ENCODE assay signal across 21 mouse cellular contexts in the genomic region with DNA sequence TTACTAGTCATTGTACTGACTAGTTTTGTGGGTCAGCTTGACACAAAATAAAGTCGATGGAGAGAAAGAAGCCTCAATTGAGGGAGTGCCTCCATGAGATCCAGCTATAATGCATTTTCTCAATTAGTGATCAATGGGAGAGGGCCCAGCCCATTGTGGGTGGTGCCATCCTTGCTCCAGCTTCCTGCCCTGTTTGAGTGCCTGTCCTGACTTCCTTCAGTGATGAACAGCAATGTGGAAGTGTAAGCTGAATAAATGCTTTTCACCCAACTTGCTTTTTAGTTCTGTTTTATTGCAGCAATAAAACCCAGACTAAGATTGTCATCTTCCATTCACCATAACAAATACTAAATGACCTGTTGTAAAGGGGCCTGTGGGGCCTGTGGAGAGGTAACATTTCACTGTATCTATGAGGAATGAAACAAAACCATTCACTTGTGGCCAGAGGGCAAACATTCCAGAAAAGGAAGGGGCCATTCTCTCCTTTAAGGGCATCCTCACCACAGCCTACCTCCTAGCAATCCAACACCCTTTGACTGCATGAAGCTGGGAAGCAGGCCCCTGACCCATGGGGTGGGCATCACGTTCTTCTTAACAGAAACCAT. TPM values are rescaled to one million over a fixed set of nuclear protein-coding genes. Genes with fewer than 3 reads are reported as not detected.
DNase-seq lines count a peak whose midpoint lies in the region; ATAC-seq and TF ChIP-seq lines count a peak whose summit lies in the region.
"Had no signal": no experiment of that assay in that cellular context is flagged by ENCODE, and none has a peak within 500 bp of the region (broad histone marks: within the 10 kb centered on the region; RNA-seq: fewer than 3 reads in every experiment).

No protein-coding gene starts in this region.

- DNase-seq in hindbrain, embryonic 11.5 days (ENCODE audit: low spot score): no peak
- DNase-seq in thymus, adult 2 months: no peak
- DNase-seq in thymus, adult 18-20 months: no peak
- no peak for DNase-seq in liver, embryonic 11.5 days (ENCODE audit: low spot score)
- DNase-seq in ovary, postnatal 10 days (ENCODE audit: low spot score): no peak
- DNase-seq: cerebellum, postnatal 25 days; kidney, adult 9 months; kidney, postnatal 14 days; liver, embryonic 13.5 days; lung, embryonic 14.5 days had no signal

- no peaks in the 10 kb centered on the region for H3K36me3 ChIP-seq in hindbrain, embryonic 15.5 days
- H3K36me3 ChIP-seq in hindbrain, embryonic 11.5 days (ENCODE audit: control insufficient read depth, insufficient read depth, low read length): no peaks in the 10 kb centered on the region
- H3K36me3 ChIP-seq in thymus, adult 2 months (ENCODE audit: control insufficient read depth, insufficient read depth, low read length): no peaks in the 10 kb centered on the region
- no peaks in the 10 kb centered on the region; the same call in 1 of the 2 replicates for H3K36me3 ChIP-seq in intestine, embryonic 16.5 days (ENCODE audit: control insufficient read depth, insufficient read depth, low read length)
- H3K36me3 ChIP-seq in liver, embryonic 11.5 days (ENCODE audit: control insufficient read depth, insufficient read depth, low read length): no peaks in the 10 kb centered on the region
- H3K36me3 ChIP-seq: liver, embryonic 13.5 days; midbrain, embryonic 15.5 days; stomach, embryonic 15.5 days had no signal

- H3K4me3 ChIP-seq in hindbrain, embryonic 15.5 days: no peak overlapping the region
- H3K4me3 ChIP-seq in hindbrain, embryonic 11.5 days (ENCODE audit: low read depth, low read length): no peak overlapping the region
- no peak overlapping the region for H3K4me3 ChIP-seq in thymus, adult 2 months (ENCODE audit: control insufficient read depth, insufficient read depth, low read length)
- H3K4me3 ChIP-seq in intestine, embryonic 16.5 days (ENCODE audit: low read length): no peak overlapping the region
- no peak overlapping the region for H3K4me3 ChIP-seq in liver, embryonic 11.5 days (ENCODE audit: low read depth, low read length)
- H3K4me3 ChIP-seq: embryonic facial prominence, embryonic 13.5 days; erythroblast, embryonic 14.5 days; forebrain, embryonic 13.5 days; heart, embryonic 10.5 days; limb, embryonic 12.5 days; liver, embryonic 13.5 days; megakaryocyte, embryonic 14.5 days; midbrain, embryonic 15.5 days; stomach, embryonic 15.5 days had no signal

- no peak overlapping the region for H3K9ac ChIP-seq in hindbrain, embryonic 15.5 days
- no peak overlapping the region for H3K9ac ChIP-seq in hindbrain, embryonic 11.5 days (ENCODE audit: low read depth, low read length)
- H3K9ac ChIP-seq in intestine, embryonic 16.5 days (ENCODE audit: low read depth, low read length): no peak overlapping the region
- H3K9ac ChIP-seq in liver, embryonic 11.5 days (ENCODE audit: low read depth, low read length): no peak overlapping the region
- H3K9ac ChIP-seq: embryonic facial prominence, embryonic 13.5 days; forebrain, embryonic 13.5 days; limb, embryonic 12.5 days; liver, embryonic 13.5 days; lung, embryonic 14.5 days; midbrain, embryonic 15.5 days; stomach, embryonic 15.5 days had no signal

- H3K4me1 ChIP-seq in hindbrain, embryonic 15.5 days (replicated peaks): peaks cover 34% of the 10 kb centered on the region
- H3K4me1 ChIP-seq in hindbrain, embryonic 11.5 days (replicated peaks; ENCODE audit: control insufficient read depth, insufficient read depth, low read length): no peaks in the 10 kb centered on the region
- peaks cover 39% of the 10 kb centered on the region for H3K4me1 ChIP-seq in thymus, adult 2 months (replicated peaks; ENCODE audit: control insufficient read depth, insufficient read depth, low read length)
- H3K4me1 ChIP-seq in intestine, embryonic 16.5 days (ENCODE audit: control insufficient read depth, insufficient read depth, low read length): peaks cover 6% of the 10 kb centered on the region
- no peaks in the 10 kb centered on the region for H3K4me1 ChIP-seq in liver, embryonic 11.5 days (replicated peaks; ENCODE audit: control insufficient read depth, insufficient read depth, low read length)
- H3K4me1 ChIP-seq: liver, embryonic 13.5 days; megakaryocyte, embryonic 14.5 days had no signal

- WGBS in hindbrain, embryonic 15.5 days: 53% methylated on average over 2 of the region's 2 CpGs
- WGBS in hindbrain, embryonic 11.5 days: 64% methylated on average over 2 of the region's 2 CpGs
- WGBS in thymus, adult 2 months: 98% methylated on average over 2 of the region's 2 CpGs
- 52% methylated on average over 2 of the region's 2 CpGs for WGBS in intestine, embryonic 16.5 days
- WGBS in liver, embryonic 11.5 days: 69% methylated on average over 2 of the region's 2 CpGs

- H3K4me2 ChIP-seq in hindbrain, embryonic 15.5 days: no peak overlapping the region
- H3K4me2 ChIP-seq in hindbrain, embryonic 11.5 days (replicated peaks; ENCODE audit: low read depth, low read length): no peak overlapping the region
- H3K4me2 ChIP-seq in intestine, embryonic 16.5 days (ENCODE audit: low read depth, low read length): no peak overlapping the region
- H3K4me2 ChIP-seq in liver, embryonic 11.5 days: no peak overlapping the region
- H3K4me2 ChIP-seq: embryonic facial prominence, embryonic 13.5 days; forebrain, embryonic 13.5 days; limb, embryonic 12.5 days; liver, embryonic 13.5 days; lung, embryonic 14.5 days; midbrain, embryonic 15.5 days; stomach, embryonic 15.5 days had no signal

- peak; percentile 20; the same call in 1 of the 2 replicates for ATAC-seq in hindbrain, embryonic 15.5 days (ENCODE audit: low FRiP score, low read depth)
- ATAC-seq in hindbrain, embryonic 11.5 days (ENCODE audit: low FRiP score): no peak
- ATAC-seq in intestine, embryonic 16.5 days: peak; percentile 94
- ATAC-seq in liver, embryonic 11.5 days (replicated peaks; ENCODE audit: low FRiP score): no peak
- ATAC-seq: activated CD4-positive, CD25-positive, alpha-beta regulatory T cell, adult 4 months; forebrain, embryonic 13.5 days had no signal

- H3K27me3 ChIP-seq in hindbrain, embryonic 15.5 days: no peaks in the 10 kb centered on the region
- no peaks in the 10 kb centered on the region for H3K27me3 ChIP-seq in hindbrain, embryonic 11.5 days (ENCODE audit: control insufficient read depth, insufficient read depth, low read length)
- no peaks in the 10 kb centered on the region for H3K27me3 ChIP-seq in thymus, adult 2 months (ENCODE audit: control insufficient read depth, insufficient read depth, low read length)
- H3K27me3 ChIP-seq in intestine, embryonic 16.5 days (replicated peaks; ENCODE audit: control insufficient read depth, insufficient read depth, low read length): no peaks in the 10 kb centered on the region
- H3K27me3 ChIP-seq in liver, embryonic 11.5 days (replicated peaks; ENCODE audit: control insufficient read depth, insufficient read depth, low read length): no peaks in the 10 kb centered on the region
- H3K27me3 ChIP-seq: embryonic facial prominence, embryonic 13.5 days; forebrain, embryonic 13.5 days; limb, embryonic 12.5 days; liver, embryonic 13.5 days; megakaryocyte, embryonic 14.5 days; midbrain, embryonic 15.5 days; stomach, embryonic 15.5 days had no signal

- H3K9me3 ChIP-seq in hindbrain, embryonic 15.5 days: no peaks in the 10 kb centered on the region
- no peaks in the 10 kb centered on the region for H3K9me3 ChIP-seq in hindbrain, embryonic 11.5 days (ENCODE audit: control insufficient read depth, low read length)
- no peaks in the 10 kb centered on the region for H3K9me3 ChIP-seq in intestine, embryonic 16.5 days (ENCODE audit: control insufficient read depth, low read length)
- H3K9me3 ChIP-seq in liver, embryonic 11.5 days (ENCODE audit: control insufficient read depth, low read length): no peaks in the 10 kb centered on the region
- H3K9me3 ChIP-seq: embryonic facial prominence, embryonic 13.5 days; forebrain, embryonic 13.5 days; heart, embryonic 10.5 days; limb, embryonic 12.5 days; liver, embryonic 13.5 days; megakaryocyte, embryonic 14.5 days; midbrain, embryonic 15.5 days; stomach, embryonic 15.5 days had no signal

- TF ChIP-seq CTCF in thymus, adult 2 months (IDR thresholded peaks at IDR 0.05; ENCODE audit: borderline replicate concordance, control insufficient read depth, extremely low read depth, insufficient read depth, low read length, poor library complexity): no peak

- no peak for TF ChIP-seq POLR2A in thymus, adult 2 months (IDR thresholded peaks at IDR 0.05; ENCODE audit: control insufficient read depth, extremely low read depth, insufficient read depth, low read length, poor library complexity)

- peak overlapping the region; percentile 66 for H3K27ac ChIP-seq in hindbrain, embryonic 15.5 days (replicated peaks)
- H3K27ac ChIP-seq in hindbrain, embryonic 11.5 days (ENCODE audit: low read depth, low read length): no peak overlapping the region
- H3K27ac ChIP-seq in thymus, adult 2 months (ENCODE audit: control insufficient read depth, insufficient read depth, low read length): peak overlapping the region; percentile 92
- peak overlapping the region; percentile 26; the same call in 1 of the 2 replicates for H3K27ac ChIP-seq in intestine, embryonic 16.5 days (ENCODE audit: low read length)
- H3K27ac ChIP-seq in liver, embryonic 11.5 days (ENCODE audit: low read depth, low read length): no peak overlapping the region
- H3K27ac ChIP-seq: embryonic facial prominence, embryonic 13.5 days; forebrain, embryonic 13.5 days; heart, embryonic 10.5 days; limb, embryonic 12.5 days; liver, embryonic 13.5 days; midbrain, embryonic 15.5 days; stomach, embryonic 15.5 days had no signal

RNA-seq across cellular contexts. Expression of gene Hebp2, which starts 37.9 kb away (rescaled TPM):
- polyA plus RNA-seq in hindbrain, embryonic 15.5 days (2015; fragmentation: Nextera tagmentation; extraction: Ambion mirVana): 11.8 and 13.7 TPM in 2 replicates
- polyA plus RNA-seq in hindbrain, embryonic 11.5 days (2014; fragmentation: Nextera tagmentation; extraction: Ambion mirVana): 16.5 and 18.8 TPM in 2 replicates
- polyA plus RNA-seq in thymus, adult 2 months (2012; rRNA removed): 0.46 and 0.66 TPM in 2 replicates
- polyA plus RNA-seq in intestine, embryonic 16.5 days (2015; fragmentation: Nextera tagmentation; extraction: Ambion mirVana): 5.9 and 7.0 TPM in 2 replicates
- 4.7 and 6.1 TPM in 2 replicates for polyA plus RNA-seq in liver, embryonic 11.5 days (2014; fragmentation: Nextera tagmentation; extraction: Ambion mirVana)
- polyA plus RNA-seq: activated CD4-positive, CD25-positive, alpha-beta regulatory T cell, adult 4 months; erythroblast, embryonic 14.5 days had no signal

Comparison
In these comparisons a context has a peak if more than half of its experiments do, and no peak if none do; other contexts are left out.
1. ATAC-seq: peak in hindbrain, embryonic 15.5 days (single experiment) and intestine, embryonic 16.5 days (single experiment); none in hindbrain, embryonic 11.5 days (single experiment) and liver, embryonic 11.5 days (single experiment).
2. H3K27ac ChIP-seq: peak in hindbrain, embryonic 15.5 days (single experiment), thymus, adult 2 months (single experiment) and intestine, embryonic 16.5 days (single experiment); none in hindbrain, embryonic 11.5 days (single experiment) and liver, embryonic 11.5 days (single experiment).